ENCODE assay signal across 29 mouse cellular contexts in genomic region chr10:80022164-80022563, GRCm38 (mm10). TPM values are rescaled to one million over a fixed set of nuclear protein-coding genes. Genes with fewer than 3 reads are reported as not detected.
A peak's percentile ranks its signal among the peaks of the same experiment; 100 is the strongest.
DNase-seq lines count a peak whose midpoint lies in the region; ATAC-seq and TF ChIP-seq lines count a peak whose summit lies in the region.
"Had no signal": no experiment of that assay in that cellular context is flagged by ENCODE, and none has a peak within 500 bp of the region (broad histone marks: within the 10 kb centered on the region; RNA-seq: fewer than 3 reads in every experiment).

No protein-coding gene starts in this region.

- no peak for DNase-seq in spleen, adult 2 months (ENCODE audit: low read depth in 1 of 2, low spot score in 2 of 2)
- no peak for DNase-seq in spleen, postnatal 36 days (ENCODE audit: low spot score in 2 of 2)
- peak; percentile 55 for DNase-seq in thymus, adult 2 months
- peak; percentile 60 for DNase-seq in thymus, postnatal 4 days
- no peak for DNase-seq in hindbrain, embryonic 10.5 days (ENCODE audit: low spot score)
- no peak for DNase-seq in lung, adult 2 months
- DNase-seq: adrenal gland, postnatal 25 days; cerebellum, adult 18-20 months; cerebellum, postnatal 14 days; gastrocnemius, adult 2 months; heart, postnatal 10 days; kidney, adult 9 months; kidney, postnatal 10 days; layer of hippocampus, postnatal 36 days; liver; midbrain, embryonic 14.5 days; retina, postnatal 1 day; right cerebral cortex, postnatal 14 days had no signal

- TF ChIP-seq CTCF in spleen, adult 2 months (IDR thresholded peaks at IDR 0.05; ENCODE audit: extremely low read depth, insufficient read depth, insufficient read length, insufficient replicate concordance) = no peak
- TF ChIP-seq CTCF in thymus, adult 2 months (IDR thresholded peaks at IDR 0.05; ENCODE audit: borderline replicate concordance, control insufficient read depth, extremely low read depth, insufficient read depth, low read length, poor library complexity) = no peak
- TF ChIP-seq CTCF in lung, adult 2 months (IDR thresholded peaks at IDR 0.05; ENCODE audit: insufficient read depth, low read length) = no peak

- H3K27ac ChIP-seq in spleen, adult 2 months (ENCODE audit: insufficient read depth, low read length) = peak overlapping the region; percentile 79
- peak overlapping the region; percentile 88 for H3K27ac ChIP-seq in thymus, adult 2 months (ENCODE audit: control insufficient read depth, insufficient read depth, low read length)
- H3K27ac ChIP-seq in hindbrain, embryonic 10.5 days = no peak overlapping the region
- H3K27ac ChIP-seq: embryonic facial prominence, embryonic 10.5 days; embryonic facial prominence, embryonic 15.5 days; forebrain, embryonic 13.5 days; gastrocnemius, adult 2 months; heart, embryonic 13.5 days; liver, embryonic 15.5 days; lung, embryonic 15.5 days; neural tube, embryonic 15.5 days had no signal

- H3K27me3 ChIP-seq in spleen, adult 2 months (ENCODE audit: control insufficient read depth, insufficient read depth, low read length) = no peaks in the 10 kb centered on the region
- no peaks in the 10 kb centered on the region for H3K27me3 ChIP-seq in thymus, adult 2 months (ENCODE audit: control insufficient read depth, insufficient read depth, low read length)
- H3K27me3 ChIP-seq in hindbrain, embryonic 10.5 days (ENCODE audit: insufficient read depth, poor library complexity, severe bottlenecking) = peaks cover 37% of the 10 kb centered on the region
- H3K27me3 ChIP-seq: liver, embryonic 15.5 days had no signal

- no peak overlapping the region for H3K4me3 ChIP-seq in spleen, adult 2 months (ENCODE audit: extremely low read depth, insufficient read depth, insufficient read length)
- peak overlapping the region; percentile 5 for H3K4me3 ChIP-seq in thymus, adult 2 months (ENCODE audit: control insufficient read depth, insufficient read depth, low read length)
- H3K4me3 ChIP-seq in hindbrain, embryonic 10.5 days = no peak overlapping the region
- H3K4me3 ChIP-seq in lung, adult 2 months (replicated peaks; ENCODE audit: extremely low read depth, low read depth, low read length) = no peak overlapping the region
- H3K4me3 ChIP-seq: embryonic facial prominence, embryonic 15.5 days; forebrain, embryonic 13.5 days; gastrocnemius, adult 2 months; heart, embryonic 13.5 days; liver, embryonic 15.5 days; lung, embryonic 15.5 days; neural tube, embryonic 15.5 days had no signal

- peaks cover 50% of the 10 kb centered on the region; the same call in 1 of the 2 replicates for H3K4me1 ChIP-seq in spleen, adult 2 months (ENCODE audit: control insufficient read depth, insufficient read depth, insufficient read length)
- peaks cover 65% of the 10 kb centered on the region for H3K4me1 ChIP-seq in thymus, adult 2 months (replicated peaks; ENCODE audit: control insufficient read depth, insufficient read depth, low read length)
- H3K4me1 ChIP-seq in hindbrain, embryonic 10.5 days (replicated peaks) = peaks cover 49% of the 10 kb centered on the region
- peaks cover 24% of the 10 kb centered on the region for H3K4me1 ChIP-seq in lung, adult 2 months (ENCODE audit: control insufficient read depth, insufficient read depth, low read length)
- H3K4me1 ChIP-seq: neural tube, embryonic 15.5 days had no signal

- 25% methylated on average over 12 of the region's 12 CpGs for WGBS in spleen, adult 2 months
- 6% methylated on average over 12 of the region's 12 CpGs for WGBS in thymus, adult 2 months
- WGBS in hindbrain, embryonic 10.5 days = 92% methylated on average over 12 of the region's 12 CpGs
- 66% methylated on average over 12 of the region's 12 CpGs for WGBS in lung, adult 2 months

- TF ChIP-seq POLR2A in spleen, adult 2 months (IDR thresholded peaks at IDR 0.05; ENCODE audit: low read depth, low read length) = no peak
- TF ChIP-seq POLR2A in thymus, adult 2 months (IDR thresholded peaks at IDR 0.05; ENCODE audit: control insufficient read depth, extremely low read depth, insufficient read depth, low read length, poor library complexity) = no peak
- no peak for TF ChIP-seq POLR2A in lung, adult 2 months (IDR thresholded peaks at IDR 0.05; ENCODE audit: borderline replicate concordance, extremely low read depth, low read depth, low read length)

- no peaks in the 10 kb centered on the region for H3K9me3 ChIP-seq in hindbrain, embryonic 10.5 days
- H3K9me3 ChIP-seq: embryonic facial prominence, embryonic 10.5 days; embryonic facial prominence, embryonic 15.5 days; forebrain, embryonic 13.5 days; heart, embryonic 13.5 days; liver, embryonic 15.5 days; lung, embryonic 15.5 days; neural tube, embryonic 15.5 days had no signal

- ATAC-seq in common myeloid progenitor, adult 5-6 weeks (replicated peaks; ENCODE audit: low read depth, poor library complexity, severe bottlenecking) = peak; percentile 23
- ATAC-seq in inflammation-experienced regulatory T-cells, adult 6 months = no peak
- ATAC-seq: forebrain, embryonic 13.5 days; hindbrain, embryonic 16.5 days; intestine, postnatal 0 days had no signal

- peaks cover 71% of the 10 kb centered on the region for H3K36me3 ChIP-seq in spleen, adult 2 months (ENCODE audit: control insufficient read depth, insufficient read depth, low read length)
- peaks cover 81% of the 10 kb centered on the region for H3K36me3 ChIP-seq in thymus, adult 2 months (ENCODE audit: control insufficient read depth, insufficient read depth, low read length)
- peaks cover 11% of the 10 kb centered on the region; the same call in 1 of the 2 replicates for H3K36me3 ChIP-seq in hindbrain, embryonic 10.5 days
- H3K36me3 ChIP-seq: embryonic facial prominence, embryonic 15.5 days; lung, embryonic 15.5 days; neural tube, embryonic 15.5 days had no signal

RNA-seq across cellular contexts. Expression of gene Arhgap45, which starts 5.7 kb away (rescaled TPM):
- 492 and 574 TPM in 2 replicates for polyA plus RNA-seq in spleen, adult 2 months (2012; rRNA removed)
- 85.6 and 106 TPM in 2 replicates for total RNA-seq in common myeloid progenitor, adult 5-6 weeks (2017)
- polyA plus RNA-seq in thymus, adult 2 months (2012; rRNA removed) = 1,362 and 1,504 TPM in 2 replicates
- 8.4 and 9.0 TPM in 2 replicates for polyA plus RNA-seq in hindbrain, embryonic 10.5 days (2016; fragmentation: Nextera tagmentation; extraction: Ambion mirVana)
- 102 and 103 TPM in 2 replicates for polyA plus RNA-seq in lung, adult 2 months (2012; rRNA removed)
- 100 to 1,000 TPM; 242 to 254 (median 251) TPM for polyA plus RNA-seq in inflammation-experienced regulatory T-cells, adult 6 months (2017; shearing (Covaris generic))

RNA-seq across cellular contexts. Expression of gene Polr2e, which starts 17.4 kb away (rescaled TPM):
- polyA plus RNA-seq in spleen, adult 2 months (2012; rRNA removed) = 139 and 182 TPM in 2 replicates
- total RNA-seq in common myeloid progenitor, adult 5-6 weeks (2017) = 145 and 146 TPM in 2 replicates
- polyA plus RNA-seq in thymus, adult 2 months (2012; rRNA removed) = 211 and 226 TPM in 2 replicates
- polyA plus RNA-seq in hindbrain, embryonic 10.5 days (2016; fragmentation: Nextera tagmentation; extraction: Ambion mirVana) = 261 and 268 TPM in 2 replicates
- polyA plus RNA-seq in lung, adult 2 months (2012; rRNA removed) = 199 and 208 TPM in 2 replicates
- 100 to 1,000 TPM; 137 to 227 (median 211) TPM for polyA plus RNA-seq in inflammation-experienced regulatory T-cells, adult 6 months (2017; shearing (Covaris generic))

RNA-seq across cellular contexts. Expression of gene Gpx4, which starts 24.8 kb away (rescaled TPM):
- polyA plus RNA-seq in spleen, adult 2 months (2012; rRNA removed) = 238 and 259 TPM in 2 replicates
- 451 and 481 TPM in 2 replicates for total RNA-seq in common myeloid progenitor, adult 5-6 weeks (2017)
- 517 and 598 TPM in 2 replicates for polyA plus RNA-seq in thymus, adult 2 months (2012; rRNA removed)
- 681 and 705 TPM in 2 replicates for polyA plus RNA-seq in hindbrain, embryonic 10.5 days (2016; fragmentation: Nextera tagmentation; extraction: Ambion mirVana)
- polyA plus RNA-seq in lung, adult 2 months (2012; rRNA removed) = 581 and 623 TPM in 2 replicates
- polyA plus RNA-seq in inflammation-experienced regulatory T-cells, adult 6 months (2017; shearing (Covaris generic)) = 100 to 1,000 TPM; 346 to 445 (median 381) TPM

RNA-seq across cellular contexts. Expression of gene Abca7, which starts 25.9 kb away (rescaled TPM):
- polyA plus RNA-seq in spleen, adult 2 months (2012; rRNA removed) = 50.4 and 64.5 TPM in 2 replicates
- total RNA-seq in common myeloid progenitor, adult 5-6 weeks (2017) = 10.7 and 15.5 TPM in 2 replicates
- polyA plus RNA-seq in thymus, adult 2 months (2012; rRNA removed) = 79.5 and 83.5 TPM in 2 replicates
- polyA plus RNA-seq in hindbrain, embryonic 10.5 days (2016; fragmentation: Nextera tagmentation; extraction: Ambion mirVana) = 4.4 and 6.0 TPM in 2 replicates
- 31.4 and 38.2 TPM in 2 replicates for polyA plus RNA-seq in lung, adult 2 months (2012; rRNA removed)
- polyA plus RNA-seq in inflammation-experienced regulatory T-cells, adult 6 months (2017; shearing (Covaris generic)) = 10 to 100 TPM; 10.7 to 14.2 (median 13.3) TPM

RNA-seq across cellular contexts. Expression of gene Cnn2, which starts 33.8 kb away (rescaled TPM):
- 297 and 409 TPM in 2 replicates for polyA plus RNA-seq in spleen, adult 2 months (2012; rRNA removed)
- total RNA-seq in common myeloid progenitor, adult 5-6 weeks (2017) = 62.2 and 72.9 TPM in 2 replicates
- polyA plus RNA-seq in thymus, adult 2 months (2012; rRNA removed) = 239 and 245 TPM in 2 replicates
- 201 and 223 TPM in 2 replicates for polyA plus RNA-seq in hindbrain, embryonic 10.5 days (2016; fragmentation: Nextera tagmentation; extraction: Ambion mirVana)
- 387 and 395 TPM in 2 replicates for polyA plus RNA-seq in lung, adult 2 months (2012; rRNA removed)
- 100 to 1,000 TPM; 672 to 989 (median 979) TPM for polyA plus RNA-seq in inflammation-experienced regulatory T-cells, adult 6 months (2017; shearing (Covaris generic))

Comparison
In these comparisons a context has a peak if more than half of its experiments do, and no peak if none do; other contexts are left out.
1. DNase-seq: peak in thymus, adult 2 months (single experiment) and thymus, postnatal 4 days (single experiment); none in spleen, adult 2 months (0 of 2), spleen, postnatal 36 days (0 of 2), hindbrain, embryonic 10.5 days (single experiment) and lung, adult 2 months (single experiment).
2. RNA of gene Arhgap45, which starts 5.7 kb away (polyA plus RNA-seq): 1,362 to 1,504 TPM in thymus, adult 2 months, 492 to 574 TPM in spleen, adult 2 months, 242 to 254 TPM in inflammation-experienced regulatory T-cells, adult 6 months and 102 to 103 TPM in lung, adult 2 months; 8.4 to 9.0 TPM in hindbrain, embryonic 10.5 days; every median in the first group is over 10 times any median in the second.